Mouse (Mus musculus) cerebellum, postnatal 4 days (tissue): ENCODE measurements around the gene Evi5l.

Experiments
- DNase-seq, 2 experiments: peaks; one replicate each; pipeline ENCODE4 v3.0.0; 2022; ENCODE audit warnings: low spot score in 2 of 2, mixed read lengths in 1 of 2

Gene Evi5l

GRCm38 (mm10) chr8:4205246-4206123, 39.1 kb downstream of the Evi5l start:
- no peak for DNase-seq

DNA sequence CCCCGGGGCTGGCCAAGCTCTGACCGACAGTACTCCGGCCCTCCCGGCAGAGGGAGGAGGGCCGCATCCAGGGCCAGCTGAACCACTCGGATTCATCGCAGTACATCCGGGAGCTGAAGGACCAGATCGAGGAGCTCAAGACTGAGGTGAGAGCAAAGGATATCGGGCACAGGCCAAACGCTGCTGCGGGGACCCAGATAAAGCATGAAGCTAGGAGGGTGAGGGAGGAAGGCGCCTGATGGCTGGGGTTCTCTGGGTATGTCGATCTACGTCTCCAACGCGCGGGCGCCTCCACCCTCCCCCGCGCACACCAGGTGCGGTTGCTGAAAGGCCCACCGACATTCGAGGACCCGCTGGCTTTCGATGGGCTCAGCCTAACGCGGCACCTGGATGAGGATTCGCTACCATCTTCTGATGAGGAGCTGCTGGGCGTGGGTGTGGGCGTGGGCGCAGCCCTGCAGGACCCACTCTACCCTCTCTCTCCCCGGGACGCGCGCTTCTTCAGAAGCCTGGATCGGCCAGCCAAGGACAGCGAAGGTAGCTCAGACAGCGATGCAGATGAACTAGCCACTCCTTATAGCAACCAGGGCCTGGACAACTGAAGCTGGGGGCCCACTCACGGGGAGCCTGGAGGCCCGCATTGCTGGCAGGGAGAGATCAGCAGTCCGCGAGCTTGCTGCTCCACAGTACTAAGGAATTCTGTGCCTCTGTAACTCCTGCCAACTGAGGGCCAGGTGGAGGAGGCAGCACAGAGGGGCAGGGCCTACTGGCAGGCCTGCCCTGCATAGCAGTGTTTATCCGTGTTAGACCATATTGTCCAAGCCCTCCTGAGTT, 40.0 kb downstream of the Evi5l start:
- no peak for DNase-seq

DNA sequence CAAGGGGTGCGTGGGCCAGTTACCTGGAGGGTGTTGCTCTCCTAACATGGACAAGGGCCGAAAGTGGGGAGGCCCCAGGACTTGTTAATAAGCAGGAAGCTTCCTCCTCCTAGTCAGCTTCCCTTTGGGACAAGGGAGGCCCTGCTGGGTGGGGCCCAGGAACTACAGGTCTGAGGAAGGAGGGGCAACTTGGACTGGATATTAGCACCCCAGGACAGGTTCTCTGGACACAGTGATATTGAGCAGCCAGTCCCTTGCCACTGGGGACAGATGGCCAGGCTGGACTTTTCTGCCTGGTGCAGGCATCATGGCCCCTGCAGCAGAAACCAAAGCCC, 40.6 kb downstream of the Evi5l start:
- no peak for DNase-seq

DNA sequence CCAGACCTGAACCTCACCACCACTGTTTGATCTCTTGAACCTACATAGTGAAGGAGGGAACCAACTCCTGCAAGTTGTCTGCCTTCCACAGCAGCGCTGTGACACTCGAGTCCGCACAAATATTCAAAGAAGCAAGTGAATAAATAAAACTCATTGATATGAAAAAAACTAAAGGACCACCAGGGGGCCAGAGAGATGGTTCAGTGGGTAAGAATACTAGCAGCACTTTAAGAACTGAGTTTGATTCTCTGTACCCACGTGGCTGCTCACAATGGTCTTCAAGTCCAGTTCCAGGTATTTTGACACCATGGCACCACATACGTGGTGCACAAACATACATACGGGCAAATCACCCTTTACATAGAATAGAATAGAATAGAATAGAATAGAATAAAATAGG, 44.7 kb downstream of the Evi5l start:
- no peak for DNase-seq

GRCm38 (mm10) chr8:4212809-4213209, 46.4 kb downstream of the Evi5l start:
- DNase-seq: peak in 1 of 2 experiments; percentile 18

- peak in 1 of 2 experiments; percentile 43 for DNase-seq
Observed at GRCm38 (mm10) chr8:4213210-4214005, 47.0 kb downstream of the Evi5l start.

DNA sequence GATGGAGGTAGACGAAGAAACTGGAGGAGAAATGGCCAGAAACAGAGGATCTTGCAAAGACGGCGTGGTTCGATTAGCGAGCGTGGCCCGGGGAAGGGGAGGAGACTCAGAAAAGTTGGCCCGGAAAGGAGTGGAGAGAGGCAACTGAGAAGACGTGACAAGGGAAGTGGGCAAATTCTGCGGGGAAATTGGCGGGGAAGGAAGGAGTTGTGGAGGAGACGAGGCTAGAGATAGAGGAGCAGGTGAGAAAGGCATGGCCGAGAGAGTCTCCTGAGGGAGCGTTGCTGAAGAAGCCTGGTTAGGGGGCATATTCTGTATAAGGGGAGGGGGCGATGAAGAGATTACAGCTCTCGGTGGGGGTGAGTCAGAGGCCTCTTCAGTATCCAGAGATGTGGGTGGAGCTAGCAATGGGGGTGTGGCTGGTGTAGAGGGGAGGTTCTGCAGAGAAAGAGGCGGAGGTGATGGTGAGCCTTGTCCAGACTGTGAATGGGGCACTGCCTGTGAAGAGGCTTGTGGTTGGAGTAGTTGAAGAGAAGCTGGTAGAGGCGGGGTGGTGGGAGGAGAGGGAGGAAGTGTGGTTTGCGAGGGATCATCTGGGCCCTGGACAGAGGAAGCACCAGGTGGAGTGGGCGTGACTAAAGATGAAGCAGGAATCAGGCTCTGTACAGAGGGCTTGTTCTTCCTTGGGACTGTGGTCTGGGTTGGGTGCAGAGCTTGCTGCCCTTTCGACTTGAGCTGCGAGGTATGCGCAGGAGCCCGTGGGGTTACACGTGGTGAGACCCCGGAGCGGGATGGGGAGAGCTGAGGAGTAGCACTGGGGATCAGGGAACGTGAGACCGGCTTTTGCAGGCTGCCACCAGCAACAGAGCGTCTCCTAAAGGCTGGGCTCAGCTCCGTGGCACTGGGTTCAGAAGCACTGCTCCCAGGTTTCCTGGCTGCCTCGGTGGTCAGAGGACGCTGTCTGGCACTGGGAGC, 47.9 kb downstream of the Evi5l start:
- no peak for DNase-seq

DNA sequence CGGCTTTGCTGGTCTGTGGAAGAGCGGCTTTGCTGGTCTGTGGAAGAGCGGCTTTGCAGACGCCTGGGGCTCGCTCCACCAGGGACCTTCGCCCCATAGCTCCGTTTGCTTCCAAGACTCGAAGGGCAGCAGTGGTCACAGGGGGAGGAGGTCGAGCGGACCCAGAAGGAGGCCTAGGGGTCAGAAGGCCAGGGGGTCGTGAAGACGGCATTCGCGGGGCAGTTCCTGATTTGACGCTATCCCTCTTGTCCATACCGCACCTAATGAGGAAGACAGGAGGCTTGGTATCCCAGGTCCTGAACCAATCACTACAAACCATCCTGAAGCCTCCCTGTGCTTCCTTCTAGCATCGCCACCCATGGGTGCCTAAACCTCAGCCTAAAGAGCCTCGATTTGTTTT, 49.9 kb downstream of the Evi5l start:
- no peak for DNase-seq

GRCm38 (mm10) chr8:4216791-4217621, 50.6 kb downstream of the Evi5l start, which contains the start of gene Prr36:
TSS of gene Prr36 (minus strand) at chr8:4217459.
- peak; percentile 52 to 79 for DNase-seq

- no peak for DNase-seq
Observed at GRCm38 (mm10) chr8:4219617-4220016, 53.2 kb downstream of the Evi5l start.

DNA sequence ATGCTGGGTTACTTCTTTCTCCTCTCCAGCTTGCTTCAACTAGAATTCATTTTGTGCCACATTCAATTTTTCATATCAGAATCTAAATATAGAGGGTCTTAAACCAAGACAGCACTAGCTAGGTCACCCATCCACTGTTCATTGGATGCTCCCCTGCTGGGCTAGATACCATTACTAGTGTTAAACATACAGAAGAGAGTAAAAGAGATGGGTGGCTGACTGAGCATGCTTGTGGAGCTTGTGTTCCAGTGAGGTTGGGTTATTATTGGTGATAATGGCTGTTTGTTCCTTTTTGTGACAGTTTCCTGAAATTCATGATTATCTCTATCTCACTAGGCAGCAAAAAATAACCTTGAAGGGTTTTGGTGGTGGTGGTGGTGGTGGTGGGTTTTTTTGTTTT, 55.7 kb downstream of the Evi5l start:
- no peak for DNase-seq

DNA sequence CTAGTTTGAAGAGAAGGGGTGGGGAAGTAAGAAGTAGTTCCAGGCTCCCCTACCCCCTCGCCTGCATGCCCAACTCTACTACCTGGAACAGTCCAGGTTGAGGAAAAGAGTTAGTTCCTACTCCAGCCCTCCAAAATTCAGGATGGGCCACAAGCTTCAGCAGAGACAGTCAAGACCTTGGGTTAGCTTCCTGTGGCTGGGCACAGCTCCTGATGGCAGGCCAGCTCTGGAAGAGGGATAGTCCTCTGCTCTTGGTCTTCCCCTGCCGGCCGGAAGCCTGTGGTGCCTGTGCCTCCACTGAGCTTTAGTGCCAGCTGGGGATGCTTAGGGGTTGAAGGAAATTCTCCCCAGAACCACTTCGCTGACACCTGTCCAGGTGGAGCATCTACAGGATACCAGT, 60.0 kb downstream of the Evi5l start:
- no peak for DNase-seq

GRCm38 (mm10) chr8:4226739-4227347, 60.5 kb downstream of the Evi5l start, which contains the start of gene Lrrc8e:
TSS of gene Lrrc8e (plus strand) at chr8:4226827.
- DNase-seq: no peak

DNA sequence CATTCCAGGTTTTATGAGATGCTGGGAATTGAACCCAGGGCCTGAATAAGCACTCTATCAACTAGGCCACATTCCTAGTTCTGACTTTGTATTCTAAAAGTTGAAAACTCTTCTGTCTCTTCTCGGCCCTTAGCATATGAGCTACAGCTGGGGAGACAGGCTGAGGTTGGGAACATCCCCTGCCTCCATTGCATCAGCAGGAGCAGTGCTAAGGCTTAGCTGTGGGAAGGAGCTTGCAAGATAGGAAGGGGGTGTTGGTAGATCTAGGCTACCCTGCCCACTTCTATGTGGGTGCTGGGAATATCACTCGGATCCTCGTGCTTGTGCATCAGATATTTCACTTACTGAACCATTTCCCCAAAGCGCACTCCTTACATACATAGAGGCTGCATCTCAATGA, 61.6 kb downstream of the Evi5l start:
- DNase-seq: no peak

DNA sequence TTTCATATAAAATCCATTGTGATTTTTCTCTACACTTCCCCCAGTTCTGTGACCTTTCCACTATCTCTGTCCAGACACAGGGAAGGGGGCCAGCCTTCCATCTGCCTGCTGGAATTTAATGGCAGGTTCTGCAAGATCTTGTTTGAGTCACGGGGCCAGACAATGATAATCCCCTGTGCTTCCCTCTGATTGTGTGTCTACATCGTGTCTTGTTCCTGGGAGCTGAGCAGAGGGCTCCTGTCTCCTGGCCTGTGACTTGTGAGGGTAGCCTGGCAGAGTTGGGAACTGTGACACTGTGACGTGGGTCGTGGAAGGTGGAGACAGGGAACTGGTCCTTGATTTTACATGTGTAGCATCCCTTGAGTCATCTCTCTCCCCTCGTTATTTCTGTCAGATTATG, 63.4 kb downstream of the Evi5l start:
- no peak for DNase-seq

DNA sequence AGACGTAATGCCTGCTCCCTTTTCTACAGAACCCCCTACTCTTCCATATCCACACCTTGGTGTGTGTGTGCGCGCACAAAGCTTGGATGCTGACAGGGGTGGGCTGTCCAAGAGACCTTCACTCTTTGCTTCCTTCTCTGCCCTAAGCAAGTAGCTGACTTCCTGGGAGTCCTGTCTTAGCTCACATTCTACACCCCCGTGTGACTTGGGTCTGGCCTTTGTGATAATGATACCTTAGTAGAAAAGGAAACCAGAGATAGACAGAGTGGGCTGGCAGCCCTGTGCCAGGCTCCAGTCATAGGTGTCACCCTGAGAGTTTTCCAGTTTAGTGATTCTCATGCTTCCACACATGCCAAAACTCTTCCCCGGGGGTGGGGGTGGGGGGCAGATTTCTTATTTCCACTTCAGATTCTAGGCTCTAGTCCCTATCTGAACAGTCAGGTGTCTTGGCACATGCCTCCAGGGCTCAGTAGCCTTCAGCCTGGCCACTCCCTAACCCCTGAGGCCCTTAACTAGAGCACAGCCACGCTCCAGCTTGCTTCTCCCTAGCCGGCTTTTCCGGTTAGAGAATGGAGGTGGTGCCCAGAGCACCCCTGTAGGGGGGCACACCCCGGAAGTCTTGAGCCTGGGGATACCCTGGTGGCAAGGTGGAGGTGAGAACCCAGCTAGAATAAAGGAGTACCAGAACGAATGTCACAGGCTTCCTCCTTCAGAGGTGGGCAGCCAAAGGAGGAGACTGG, 64.4 kb downstream of the Evi5l start:
- DNase-seq: no peak

DNA sequence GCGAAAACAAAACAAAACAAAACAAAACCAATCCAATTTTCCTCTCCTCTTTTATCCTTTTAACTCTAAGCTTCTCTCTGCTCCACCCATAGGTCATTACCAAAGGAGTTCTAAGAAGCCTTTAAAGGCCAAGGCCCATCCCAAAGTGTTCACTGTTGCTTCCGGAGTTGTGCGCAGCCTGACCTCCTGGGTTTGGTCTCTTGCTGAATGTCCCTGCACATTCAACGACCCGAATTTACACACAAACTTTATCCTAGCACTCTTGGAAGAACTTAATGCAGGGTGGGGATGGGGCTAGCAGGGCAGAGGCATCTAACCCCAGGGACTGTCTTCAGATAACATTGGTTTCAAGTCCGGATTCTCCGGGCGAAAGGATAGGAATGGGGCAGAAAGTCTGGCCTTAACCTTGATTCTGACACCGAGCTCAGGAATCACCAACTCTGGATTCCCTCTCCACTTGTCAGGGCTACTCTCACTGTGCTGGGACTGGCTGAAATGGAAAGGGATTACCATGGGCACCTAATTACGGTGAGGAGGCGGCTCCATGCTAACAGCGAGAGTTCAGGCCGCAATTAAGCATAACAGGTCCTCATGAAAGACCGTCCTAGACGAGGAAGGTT, 71.6 kb downstream of the Evi5l start:
- no peak for DNase-seq
